Mouse (Mus musculus): ENCODE data around the gene Tm9sf1. TPM values are rescaled to one million over a fixed set of nuclear protein-coding genes. Genes with fewer than 3 reads are reported as not detected.

The Tm9sf1 gene
- 109 TPM for polyA plus RNA-seq (2021)

- no peaks in the 10 kb centered on the region for H3K27me3 ChIP-seq
- CTCF ChIA-PET = interaction anchor here (0.6 kb wide), 1 partner anchor 19 kb away, joined by 3 read pairs; no protein-coding TSS in a partner anchor
- DNase-seq (ENCODE audit: low read depth, low spot score) = no peak
- POLR2A ChIA-PET = no interaction called here
- ATAC-seq = peak; percentile 87
- TF ChIP-seq CTCF (IDR thresholded peaks at IDR 0.05) = no peak
- in situ Hi-C loops (cut with MboI; ENCODE audit: low pct_unique_long_range_greater_than_20kb) = no loop called here
Measured at GRCm38 (mm10) chr14:55643060-55643907, at the start of gene Tm9sf1. Tm9sf1 (minus strand) TSS chr14:55643806.

GRCm38 (mm10) chr14:55689433-55689832 is 45.8 kb upstream of the Tm9sf1 start:
- DNase-seq (ENCODE audit: low read depth, low spot score) (no peak), ATAC-seq (no peak)
- no peak for TF ChIP-seq CTCF (IDR thresholded peaks at IDR 0.05)
- no peaks in the 10 kb centered on the region for H3K27me3 ChIP-seq
- ChIA-PET POLR2A (no interaction called here), CTCF (interaction anchor here (0.7 kb wide), 1 partner anchor 33 kb away, joined by 3 read pairs; the partner anchor contains the start of gene Rabggta)
- in situ Hi-C loops (cut with MboI; ENCODE audit: low pct_unique_long_range_greater_than_20kb) = no loop called here

GRCm38 (mm10) chr14:55682118-55682493 is 38.5 kb upstream of the Tm9sf1 start:
- DNase-seq (ENCODE audit: low read depth, low spot score) = no peak
- ChIA-PET POLR2A (interaction anchor here (0.8 to 2.4 kb wide), 2 partner anchors 9 to 63 kb away, joined by 3 to 14 read pairs; partner anchors contain the start of genes Dhrs1 and Nop9), CTCF (interaction anchor here (0.7 to 8.9 kb wide), 16 partner anchors 10 to 74 kb away, joined by 3 to 80 read pairs (median 4); partner anchors contain the start of genes Dhrs1, Nedd8 and Nop9)
- no peaks in the 10 kb centered on the region for H3K27me3 ChIP-seq
- no peak for TF ChIP-seq CTCF (IDR thresholded peaks at IDR 0.05)
- ATAC-seq = no peak
- in situ Hi-C loops (cut with MboI; ENCODE audit: low pct_unique_long_range_greater_than_20kb) = loop anchor here (5.0 kb wide), 1 partner anchor 60 kb away; no protein-coding TSS in a partner anchor

GRCm38 (mm10) chr14:55681160-55682117 is 37.8 kb upstream of the Tm9sf1 start, which contains the start of gene Tinf2:
Tinf2 (minus strand) TSS chr14:55681820.
- CTCF ChIA-PET = interaction anchor here (0.7 to 8.9 kb wide), 14 partner anchors 9 to 74 kb away, joined by 3 to 80 read pairs (median 4); partner anchors contain the start of genes Dhrs1, Nedd8 and Nop9
- POLR2A ChIA-PET = interaction anchor here (0.8 to 2.4 kb wide), 3 partner anchors 9 to 64 kb away, joined by 3 to 14 read pairs (median 6); partner anchors contain the start of genes Dhrs1 and Nop9
- in situ Hi-C loops (cut with MboI; ENCODE audit: low pct_unique_long_range_greater_than_20kb) = loop anchor here (5.0 kb wide), 1 partner anchor 61 kb away; no protein-coding TSS in a partner anchor
- no peaks in the 10 kb centered on the region for H3K27me3 ChIP-seq
- no peak for TF ChIP-seq CTCF (IDR thresholded peaks at IDR 0.05)
- ATAC-seq = peak; percentile 84
- peak; percentile 95 for DNase-seq (ENCODE audit: low read depth, low spot score)

- POLR2A ChIA-PET = no interaction called here
- ATAC-seq (no peak), DNase-seq (ENCODE audit: low read depth, low spot score) (no peak)
- no peak for TF ChIP-seq CTCF (IDR thresholded peaks at IDR 0.05)
- CTCF ChIA-PET = no interaction called here
- in situ Hi-C loops (cut with MboI; ENCODE audit: low pct_unique_long_range_greater_than_20kb) = no loop called here
- no peaks in the 10 kb centered on the region for H3K27me3 ChIP-seq
Measured at GRCm38 (mm10) chr14:55677615-55678014, 34.0 kb upstream of the Tm9sf1 start.

- ChIA-PET CTCF (interaction anchor here (1.3 kb wide), 2 partner anchors 9 to 10 kb away, joined by 3 read pairs; partner anchors contain the start of gene Tinf2), POLR2A (interaction anchor here (0.6 to 1.2 kb wide), 4 partner anchors 8 to 809 kb away, joined by 3 to 6 read pairs (median 4); no protein-coding TSS in a partner anchor)
- in situ Hi-C loops (cut with MboI; ENCODE audit: low pct_unique_long_range_greater_than_20kb) = no loop called here
- no peak for DNase-seq (ENCODE audit: low read depth, low spot score)
- ATAC-seq = no peak
- H3K27me3 ChIP-seq = no peaks in the 10 kb centered on the region
- TF ChIP-seq CTCF (IDR thresholded peaks at IDR 0.05) = no peak
Measured at GRCm38 (mm10) chr14:55672741-55673060, 29.1 kb upstream of the Tm9sf1 start.

GRCm38 (mm10) chr14:55671833-55672740 is 28.5 kb upstream of the Tm9sf1 start, which contains the start of the genes Gmpr2 and Nedd8:
Gmpr2 (plus strand) TSS chr14:55671941.
Nedd8 (minus strand) TSS chr14:55672124.
- CTCF ChIA-PET = interaction anchor here (1.0 to 1.3 kb wide), 4 partner anchors 9 to 115 kb away, joined by 3 to 4 read pairs (median 3); partner anchors contain the start of gene Tinf2
- ATAC-seq (peak; percentile 97), DNase-seq (ENCODE audit: low read depth, low spot score) (peak; percentile 77)
- no peaks in the 10 kb centered on the region for H3K27me3 ChIP-seq
- in situ Hi-C loops (cut with MboI; ENCODE audit: low pct_unique_long_range_greater_than_20kb) = no loop called here
- POLR2A ChIA-PET = interaction anchor here (0.6 to 1.2 kb wide), 5 partner anchors 8 to 808 kb away, joined by 3 to 6 read pairs (median 3); no protein-coding TSS in a partner anchor
- no peak for TF ChIP-seq CTCF (IDR thresholded peaks at IDR 0.05)

GRCm38 (mm10) chr14:55671486-55671832 is 27.9 kb upstream of the Tm9sf1 start:
- DNase-seq (ENCODE audit: low read depth, low spot score) (no peak), ATAC-seq (peak; percentile 10)
- POLR2A ChIA-PET = interaction anchor here (0.5 kb wide), 1 partner anchor 12 kb away, joined by 5 read pairs; no protein-coding TSS in a partner anchor
- no peak for TF ChIP-seq CTCF (IDR thresholded peaks at IDR 0.05)
- CTCF ChIA-PET = interaction anchor here (1.0 to 2.2 kb wide), 4 partner anchors 10 to 114 kb away, joined by 3 to 5 read pairs (median 4); partner anchors contain the start of genes Tinf2 and Tssk4
- no peaks in the 10 kb centered on the region for H3K27me3 ChIP-seq
- in situ Hi-C loops (cut with MboI; ENCODE audit: low pct_unique_long_range_greater_than_20kb) = no loop called here

GRCm38 (mm10) chr14:55660636-55661035 is 17.0 kb upstream of the Tm9sf1 start:
- no peaks in the 10 kb centered on the region for H3K27me3 ChIP-seq
- TF ChIP-seq CTCF (IDR thresholded peaks at IDR 0.05) = no peak
- in situ Hi-C loops (cut with MboI; ENCODE audit: low pct_unique_long_range_greater_than_20kb) = no loop called here
- POLR2A ChIA-PET = interaction anchor here (1.2 to 1.6 kb wide), 2 partner anchors 9 to 26 kb away, joined by 3 read pairs; no protein-coding TSS in a partner anchor
- ATAC-seq (peak; percentile 22), DNase-seq (ENCODE audit: low read depth, low spot score) (no peak)
- CTCF ChIA-PET = interaction anchor here (1.3 to 2.8 kb wide), 5 partner anchors 9 to 84 kb away, joined by 3 to 15 read pairs (median 3); no protein-coding TSS in a partner anchor

Measured in Patski (cell line).